Mouse (Mus musculus) testis, adult 2 months (tissue): ENCODE data around the gene Steap1.

Experiments
- CTCF ChIP-seq: fragments of 200-500 bp; IDR thresholded peaks from 2 replicates; pipeline ENCODE4 v1.5.1; 2012; ENCODE audit warnings: low read depth, mild to moderate bottlenecking, inconsistent platforms, low read length, moderate library complexity; ENCODE audit not compliant: control insufficient read depth, insufficient read depth, insufficient replicate concordance
- POLR2A ChIP-seq: fragments of 200-500 bp; IDR thresholded peaks from 2 replicates; pipeline ENCODE4 v1.6.1; 2012; ENCODE audit warnings: low read depth, mild to moderate bottlenecking, inconsistent platforms, low read length, moderate library complexity; ENCODE audit not compliant: control insufficient read depth

GRCm38 (mm10) chr5:5748866-5749682 is at the start of gene Steap1:
- peak; percentile 85 for TF ChIP-seq CTCF
- TF ChIP-seq POLR2A = peak; percentile 29; the same call in 1 of the 2 replicates
